ENCODE assay signal across 9 mouse cellular contexts in genomic region chr8:119575366-119575726, GRCm38 (mm10). TPM values are rescaled to one million over a fixed set of nuclear protein-coding genes. Genes with fewer than 3 reads are reported as not detected.
DNase-seq lines count a peak whose midpoint lies in the region; ATAC-seq and TF ChIP-seq lines count a peak whose summit lies in the region.
"Had no signal": no experiment of that assay in that cellular context is flagged by ENCODE, and none has a peak within 500 bp of the region (broad histone marks: within the 10 kb centered on the region; RNA-seq: fewer than 3 reads in every experiment).

No protein-coding gene starts in this region.

- peak overlapping the region; percentile 64 for H3K4me3 ChIP-seq in cerebellum, adult 2 months (replicated peaks; ENCODE audit: insufficient read depth, low read depth, low read length)
- peak overlapping the region; percentile 91 for H3K4me3 ChIP-seq in neural tube, embryonic 11.5 days (ENCODE audit: low read depth, low read length)
- peak overlapping the region; percentile 77 for H3K4me3 ChIP-seq in limb, embryonic 15.5 days
- H3K4me3 ChIP-seq in stomach, postnatal 0 days (ENCODE audit: low read depth, low read length): peak overlapping the region; percentile 65

- TF ChIP-seq POLR2A in cerebellum, adult 2 months (IDR thresholded peaks at IDR 0.05; ENCODE audit: borderline replicate concordance, insufficient read depth, low read length): no peak

- H3K36me3 ChIP-seq in neural tube, embryonic 11.5 days (ENCODE audit: control insufficient read depth, insufficient read depth, low read length): no peaks in the 10 kb centered on the region
- H3K36me3 ChIP-seq in limb, embryonic 15.5 days: no peaks in the 10 kb centered on the region
- H3K36me3 ChIP-seq in stomach, postnatal 0 days (ENCODE audit: control insufficient read depth, insufficient read depth, low read length): no peaks in the 10 kb centered on the region

- 0 out of 2 replicates have a peak, but pooled peaks cover 2% of the 10 kb centered on the region for H3K4me1 ChIP-seq in cerebellum, adult 2 months (ENCODE audit: control insufficient read depth, insufficient read depth, low read length)
- H3K4me1 ChIP-seq in neural tube, embryonic 11.5 days (ENCODE audit: control insufficient read depth, insufficient read depth, low read length): peaks cover 3% of the 10 kb centered on the region
- H3K4me1 ChIP-seq in limb, embryonic 15.5 days: peaks cover 16% of the 10 kb centered on the region
- no peaks in the 10 kb centered on the region; the same call in 1 of the 2 replicates for H3K4me1 ChIP-seq in stomach, postnatal 0 days (replicated peaks; ENCODE audit: control insufficient read depth, insufficient read depth)

- no peak overlapping the region for H3K27ac ChIP-seq in cerebellum, adult 2 months (ENCODE audit: insufficient read depth, low read length)
- no peak overlapping the region for H3K27ac ChIP-seq in neural tube, embryonic 11.5 days (ENCODE audit: low read depth, low read length)
- H3K27ac ChIP-seq in limb, embryonic 15.5 days: no peak overlapping the region
- H3K27ac ChIP-seq in stomach, postnatal 0 days (replicated peaks): no peak overlapping the region

- no peaks in the 10 kb centered on the region for H3K9me3 ChIP-seq in neural tube, embryonic 11.5 days (ENCODE audit: control insufficient read depth, low read length)
- no peaks in the 10 kb centered on the region for H3K9me3 ChIP-seq in limb, embryonic 15.5 days
- H3K9me3 ChIP-seq in stomach, postnatal 0 days (ENCODE audit: control insufficient read depth, low read length): no peaks in the 10 kb centered on the region

- no peak for DNase-seq in cerebellum, adult 2 months
- DNase-seq in cerebellum, postnatal 4 days (ENCODE audit: low spot score in 2 of 2): no peak
- no peak for DNase-seq in neural tube, embryonic 11.5 days (ENCODE audit: low spot score)
- no peak for DNase-seq in neural tube, embryonic 10.5 days (ENCODE audit: extremely low spot score, low spot score)
- no peak for DNase-seq in stomach, postnatal 0 days (ENCODE audit: low spot score)
- no peak for DNase-seq in gastrocnemius, postnatal 25 days
- DNase-seq in adrenal gland, postnatal 14 days: no peak

- H3K27me3 ChIP-seq in cerebellum, adult 2 months (ENCODE audit: control insufficient read depth, insufficient read depth, low read length): no peaks in the 10 kb centered on the region
- peaks cover 3% of the 10 kb centered on the region; the same call in 1 of the 2 replicates for H3K27me3 ChIP-seq in neural tube, embryonic 11.5 days (ENCODE audit: control insufficient read depth, insufficient read depth, low read length)
- peaks cover 32% of the 10 kb centered on the region for H3K27me3 ChIP-seq in limb, embryonic 15.5 days
- no peaks in the 10 kb centered on the region for H3K27me3 ChIP-seq in stomach, postnatal 0 days (ENCODE audit: control insufficient read depth, insufficient read depth, low read length)

- ATAC-seq in neural tube, embryonic 11.5 days (ENCODE audit: insufficient read depth, low FRiP score, low TSS enrichment): no peak
- ATAC-seq in limb, embryonic 15.5 days (ENCODE audit: insufficient number of reproducible peaks, low FRiP score, low TSS enrichment, low read depth): no peak
- no peak for ATAC-seq in stomach, postnatal 0 days (ENCODE audit: low FRiP score, low TSS enrichment)

- 2% methylated on average over 16 of the region's 16 CpGs for WGBS in cerebellum, adult 2 months
- WGBS in neural tube, embryonic 11.5 days: under 1% methylated on average over 16 of the region's 16 CpGs
- WGBS in limb, embryonic 15.5 days: 2% methylated on average over 16 of the region's 16 CpGs
- 2% methylated on average over 16 of the region's 16 CpGs for WGBS in stomach, postnatal 0 days

- TF ChIP-seq CTCF in cerebellum, adult 2 months (IDR thresholded peaks at IDR 0.05; ENCODE audit: borderline replicate concordance, insufficient read depth, low read depth, low read length): no peak
- no peak for TF ChIP-seq CTCF in stomach, postnatal 0 days (IDR thresholded peaks at IDR 0.05; ENCODE audit: low read depth)

- H3K4me2 ChIP-seq in neural tube, embryonic 11.5 days (ENCODE audit: low read depth): peak overlapping the region; percentile 96
- peak overlapping the region; percentile 97 for H3K4me2 ChIP-seq in limb, embryonic 15.5 days
- H3K4me2 ChIP-seq in stomach, postnatal 0 days (replicated peaks; ENCODE audit: low read depth): peak overlapping the region; percentile 98

- peak overlapping the region; percentile 78 for H3K9ac ChIP-seq in neural tube, embryonic 11.5 days (ENCODE audit: low read length)
- peak overlapping the region; percentile 43; the same call in 1 of the 2 replicates for H3K9ac ChIP-seq in limb, embryonic 15.5 days
- peak overlapping the region; percentile 65 for H3K9ac ChIP-seq in stomach, postnatal 0 days (ENCODE audit: low read length)

- TF ChIP-seq EP300 in stomach, postnatal 0 days (optimal IDR thresholded peaks at IDR 0.05): no peak

RNA-seq across cellular contexts. Expression of gene Dnaaf1, which starts 0.3 kb away (rescaled TPM):
- polyA plus RNA-seq in cerebellum, adult 2 months (2012; rRNA removed): 0.20 and 0.27 TPM in 2 replicates
- not detected in 2 replicates for polyA plus RNA-seq in neural tube, embryonic 11.5 days (2014; fragmentation: Nextera tagmentation; extraction: Ambion mirVana)
- polyA plus RNA-seq in limb, embryonic 15.5 days (2015; fragmentation: Nextera tagmentation; extraction: Ambion mirVana): 0.06 and 0.09 TPM in 2 replicates
- polyA plus RNA-seq in stomach, postnatal 0 days (2015; fragmentation: Nextera tagmentation; extraction: Ambion mirVana): 0.24 and 0.30 TPM in 2 replicates
- not detected for total RNA-seq in gastrocnemius, postnatal 25 days (2021)
- not detected in 2 replicates for total RNA-seq in adrenal gland, postnatal 14 days (2021)

RNA-seq across cellular contexts. Expression of gene Hsdl1, which starts 0.4 kb away (rescaled TPM):
- polyA plus RNA-seq in cerebellum, adult 2 months (2012; rRNA removed): 42.4 and 45.0 TPM in 2 replicates
- 74.4 and 87.6 TPM in 2 replicates for polyA plus RNA-seq in neural tube, embryonic 11.5 days (2014; fragmentation: Nextera tagmentation; extraction: Ambion mirVana)
- 31.7 and 33.2 TPM in 2 replicates for polyA plus RNA-seq in limb, embryonic 15.5 days (2015; fragmentation: Nextera tagmentation; extraction: Ambion mirVana)
- 21.3 and 21.4 TPM in 2 replicates for polyA plus RNA-seq in stomach, postnatal 0 days (2015; fragmentation: Nextera tagmentation; extraction: Ambion mirVana)
- 10 to 100 TPM; 11.2 to 13.3 TPM for total RNA-seq in gastrocnemius, postnatal 25 days (2021)
- total RNA-seq in adrenal gland, postnatal 14 days (2021): 25.6 and 30.1 TPM in 2 replicates

RNA-seq across cellular contexts. Expression of gene Mbtps1, which starts 16.8 kb away (rescaled TPM):
- polyA plus RNA-seq in cerebellum, adult 2 months (2012; rRNA removed): 81.6 and 89.4 TPM in 2 replicates
- 97.5 and 105 TPM in 2 replicates for polyA plus RNA-seq in neural tube, embryonic 11.5 days (2014; fragmentation: Nextera tagmentation; extraction: Ambion mirVana)
- polyA plus RNA-seq in limb, embryonic 15.5 days (2015; fragmentation: Nextera tagmentation; extraction: Ambion mirVana): 122 and 126 TPM in 2 replicates
- polyA plus RNA-seq in stomach, postnatal 0 days (2015; fragmentation: Nextera tagmentation; extraction: Ambion mirVana): 37.1 and 38.4 TPM in 2 replicates
- 10 to 100 TPM; 26.7 to 27.0 TPM for total RNA-seq in gastrocnemius, postnatal 25 days (2021)
- total RNA-seq in adrenal gland, postnatal 14 days (2021): 101 and 109 TPM in 2 replicates

RNA-seq across cellular contexts. Expression of gene Taf1c, which starts 29.7 kb away (rescaled TPM):
- polyA plus RNA-seq in cerebellum, adult 2 months (2012; rRNA removed): 14.2 and 14.6 TPM in 2 replicates
- 11.7 and 14.1 TPM in 2 replicates for polyA plus RNA-seq in neural tube, embryonic 11.5 days (2014; fragmentation: Nextera tagmentation; extraction: Ambion mirVana)
- 11.4 and 11.7 TPM in 2 replicates for polyA plus RNA-seq in limb, embryonic 15.5 days (2015; fragmentation: Nextera tagmentation; extraction: Ambion mirVana)
- 5.9 and 6.2 TPM in 2 replicates for polyA plus RNA-seq in stomach, postnatal 0 days (2015; fragmentation: Nextera tagmentation; extraction: Ambion mirVana)
- total RNA-seq in gastrocnemius, postnatal 25 days (2021): 1 to 10 TPM; 3.4 to 4.0 TPM
- 11.9 and 13.3 TPM in 2 replicates for total RNA-seq in adrenal gland, postnatal 14 days (2021)

RNA-seq across cellular contexts. Expression of gene Adad2, which starts 37.2 kb away (rescaled TPM):
- 0.11 TPM in 2 replicates for polyA plus RNA-seq in cerebellum, adult 2 months (2012; rRNA removed)
- 0.12 TPM in 1 of 2 replicates, not detected in the other for polyA plus RNA-seq in neural tube, embryonic 11.5 days (2014; fragmentation: Nextera tagmentation; extraction: Ambion mirVana)
- polyA plus RNA-seq in limb, embryonic 15.5 days (2015; fragmentation: Nextera tagmentation; extraction: Ambion mirVana): 0.08 TPM in 1 of 2 replicates, not detected in the other
- not detected in 2 replicates for polyA plus RNA-seq in stomach, postnatal 0 days (2015; fragmentation: Nextera tagmentation; extraction: Ambion mirVana)
- total RNA-seq in gastrocnemius, postnatal 25 days (2021): under 1 TPM in 1 of 2 experiments, not detected in 1; 0.23 TPM
- total RNA-seq in adrenal gland, postnatal 14 days (2021): not detected in 2 replicates
- polyA plus RNA-seq: thymus, postnatal 0 days had no signal
